Mouse (Mus musculus) hindbrain, postnatal 0 days (tissue): ENCODE data around the gene Gm28539. TPM values are rescaled to one million over a fixed set of nuclear protein-coding genes. Genes with fewer than 3 reads are reported as not detected.
"Not testable (repeated sequence)": the region's sequence is repeated elsewhere in the genome, so short reads cannot be mapped to it uniquely, and the experiment has no call there.

ENCODE experiments used
- ATAC-seq: fragments of 200-750 bp; cut with Nextera tagmentation; 2 replicates; pipeline ENCODE4 v1.8.0; 2017; ENCODE audit warnings: mild to moderate bottlenecking, moderate TSS enrichment, moderate library complexity
- DNase-seq: peaks from one replicate; pipeline ENCODE4 v3.0.0-alpha.2; 2015; ENCODE audit warnings: low spot score
- H3K27ac ChIP-seq: fragments of 300-500 bp; sonication (generic); 2 replicates; pipeline ENCODE4 v1.5.1; 2014; ENCODE audit warnings: mild to moderate bottlenecking
- H3K27me3 ChIP-seq: fragments of 300-500 bp; sonication (generic); 2 replicates; pipeline ENCODE4 v1.6.1; 2014; ENCODE audit warnings: low read length, mixed read lengths; ENCODE audit not compliant: insufficient read depth
- H3K36me3 ChIP-seq: fragments of 300-500 bp; sonication (generic); 2 replicates; pipeline ENCODE4 v1.6.1; 2014; ENCODE audit warnings: low read length, mixed read lengths; ENCODE audit not compliant: insufficient read depth
- H3K4me1 ChIP-seq: fragments of 300-500 bp; sonication (generic); 2 replicates; pipeline ENCODE4 v1.6.1; 2014; ENCODE audit warnings: antibody characterized with exemption, low read length, mixed read lengths; ENCODE audit not compliant: insufficient read depth
- H3K4me2 ChIP-seq: fragments of 300-500 bp; sonication (generic); 2 replicates; pipeline ENCODE4 v1.6.1; 2014; ENCODE audit warnings: low read depth, mild to moderate bottlenecking, low read length, moderate library complexity, mixed read lengths
- H3K4me3 ChIP-seq: fragments of 300-500 bp; sonication (generic); 2 replicates; pipeline ENCODE4 v1.5.1; 2014; ENCODE audit warnings: low read length
- H3K9ac ChIP-seq: fragments of 300-500 bp; sonication (generic); replicated peaks from 2 replicates; pipeline ENCODE4 v1.6.1; 2014; ENCODE audit warnings: mild to moderate bottlenecking, low read length, moderate library complexity, mixed read lengths
- H3K9me3 ChIP-seq: fragments of 300-500 bp; sonication (generic); 2 replicates; pipeline ENCODE4 v1.6.1; 2016; ENCODE audit warnings: low read length, mixed read lengths
- CTCF ChIP-seq: IDR thresholded peaks from 2 replicates; pipeline ENCODE4 v1.5.1; 2016; ENCODE audit warnings: antibody characterized with exemption, control low read depth, low read depth
- WGBS: fragments of 180-500 bp; shearing (Covaris S2); extraction: QIAGEN DNeasy Blood & Tissue Kit; methylation state at CpG from one replicate; pipeline ENCODE4 v1.1.7; 2014; 5-methylcytosine and 5-hydroxymethylcytosine counted together
- polyA plus RNA-seq: library from polyadenylated mRNA; unstranded; fragments of >200 nt; fragmentation: Nextera tagmentation; extraction: Ambion mirVana; gene quantifications from 2 replicates; pipeline ENCODE4 v1.2.1, GENCODE M21; 2015
- total RNA-seq: library from RNA; depleted of rRNA; stranded (reverse); fragments of >200 nt; gene quantifications from 2 replicates; pipeline ENCODE4 v1.2.3, GENCODE M21; 2014

Gene Gm28539
- total and polyA plus RNA-seq, 2 experiments from 2014 or later, result not detected

DNA sequence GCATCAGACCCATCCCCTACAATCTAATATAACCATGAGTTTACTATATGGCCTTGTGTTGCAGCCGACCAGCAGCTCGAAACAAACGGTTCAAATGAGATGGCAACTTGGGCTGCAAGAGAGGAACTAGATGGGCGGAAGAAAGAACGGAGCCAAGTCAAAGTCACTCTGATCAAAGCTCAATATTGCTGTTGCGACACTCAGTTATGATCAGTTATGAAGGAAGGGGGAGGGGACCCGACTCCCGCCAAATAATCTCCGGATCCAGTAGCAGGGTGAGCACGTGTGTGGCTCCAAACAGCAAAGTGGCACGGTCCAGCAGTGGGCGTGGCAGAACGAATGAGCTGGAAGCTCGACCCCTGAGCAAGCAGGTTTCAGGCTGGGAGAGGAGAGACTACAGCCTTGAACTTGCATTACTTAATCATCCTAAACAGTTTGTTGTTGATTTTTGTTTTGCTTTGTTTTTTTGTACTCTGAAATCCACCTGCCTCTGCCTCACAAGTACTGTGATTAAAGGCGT is 10.0 kb downstream of the Gm28539 start:
- no peak for TF ChIP-seq CTCF
- no peaks in the 10 kb centered on the region for H3K27me3 ChIP-seq
- no peaks in the 10 kb centered on the region for H3K36me3 ChIP-seq
- no peaks in the 10 kb centered on the region for H3K9me3 ChIP-seq
- H3K4me3 ChIP-seq, result no peak overlapping the region
- WGBS, result 92% methylated on average over 15 of the region's 15 CpGs
- no peak for DNase-seq
- H3K27ac ChIP-seq, result no peak overlapping the region
- no peak overlapping the region for H3K9ac ChIP-seq
- no peak overlapping the region for H3K4me2 ChIP-seq
- H3K4me1 ChIP-seq, result no peaks in the 10 kb centered on the region
- ATAC-seq, result no peak

DNA sequence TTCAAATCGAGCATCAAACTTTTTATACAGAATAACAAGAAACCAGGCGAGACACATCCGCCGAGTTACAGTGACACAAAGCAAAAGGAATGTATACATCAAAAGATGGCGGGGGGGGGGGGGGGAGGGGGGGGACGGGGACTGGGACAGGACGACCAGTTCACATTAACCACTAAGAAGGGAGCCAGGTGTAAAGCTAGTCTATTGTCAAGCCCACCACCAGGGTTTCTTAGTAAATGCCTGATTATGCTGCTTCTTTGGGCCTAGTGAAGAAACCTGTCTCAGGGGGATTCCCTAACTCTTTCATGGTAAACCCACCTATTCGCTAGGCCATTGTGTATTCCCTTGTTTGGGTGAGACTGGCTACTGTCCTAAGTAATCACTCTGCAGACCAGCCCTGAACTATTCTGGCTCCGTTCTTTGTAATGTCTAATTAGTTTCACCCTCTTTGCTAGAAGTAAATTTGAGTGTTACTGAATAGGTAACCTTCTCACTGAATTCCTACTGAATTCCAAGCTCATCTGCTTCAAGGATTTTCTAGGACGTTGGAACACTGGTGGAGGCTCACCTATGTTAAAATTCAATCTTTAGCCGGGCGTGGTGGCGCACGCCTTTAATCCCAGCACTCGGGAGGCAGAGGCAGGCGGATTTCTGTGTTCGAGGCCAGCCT is 13.3 kb downstream of the Gm28539 start:
- not testable (repeated sequence) for H3K9ac ChIP-seq, H3K36me3 ChIP-seq, H3K27ac ChIP-seq, DNase-seq, H3K4me1 ChIP-seq, ATAC-seq, H3K4me3 ChIP-seq, H3K9me3 ChIP-seq, H3K27me3 ChIP-seq, H3K4me2 ChIP-seq
- 94% methylated on average over 16 of the region's 17 CpGs for WGBS

DNA sequence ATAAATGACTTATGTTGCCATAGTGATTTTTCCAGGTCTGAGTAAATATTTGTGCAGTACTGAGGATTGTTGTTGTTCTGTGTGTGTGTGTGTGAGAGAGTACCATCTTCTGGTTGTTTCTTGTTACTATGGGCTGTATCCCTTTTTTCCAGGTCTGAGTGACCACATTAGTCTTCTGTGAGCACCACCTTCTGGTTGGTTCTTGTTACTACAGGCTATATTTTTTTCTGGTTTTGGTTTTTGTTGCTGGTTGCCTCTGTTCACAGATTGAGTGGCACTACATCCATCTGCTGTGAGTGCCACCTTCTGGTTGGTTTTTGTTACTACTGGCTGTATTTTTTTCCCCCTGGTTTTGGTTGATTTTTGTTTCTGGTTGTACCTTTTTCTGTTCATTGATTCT is 22.2 kb downstream of the Gm28539 start:
- Histone ChIP-seq H3K9me3 (no peaks in the 10 kb centered on the region), H3K9ac (no peak overlapping the region), H3K27ac (no peak overlapping the region), H3K36me3 (no peaks in the 10 kb centered on the region), H3K4me1 (no peaks in the 10 kb centered on the region), H3K27me3 (no peaks in the 10 kb centered on the region), H3K4me2 (no peak overlapping the region), H3K4me3 (no peak overlapping the region)
- TF ChIP-seq CTCF, result peak; percentile 77
- ATAC-seq (peak; percentile 84), DNase-seq (peak; percentile 75)

DNA sequence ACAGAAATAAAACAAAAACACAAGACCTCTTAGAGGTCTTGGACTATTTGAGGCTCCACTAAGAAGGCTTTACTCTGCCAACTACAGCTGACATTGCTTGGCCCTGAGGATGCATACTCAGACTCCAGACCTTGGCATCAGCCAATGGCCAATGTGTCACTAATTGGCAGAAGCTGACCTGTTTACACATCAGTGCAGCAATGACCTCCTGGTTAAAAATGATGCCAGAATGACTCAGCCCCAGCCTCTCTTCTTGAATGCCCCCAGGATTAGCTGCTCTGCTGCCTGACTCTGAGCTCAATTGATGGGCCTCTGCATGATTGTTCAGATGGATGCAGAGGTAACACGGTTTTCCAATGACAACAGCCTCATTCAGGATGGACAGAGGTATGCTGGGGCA is 23.8 kb downstream of the Gm28539 start:
- Histone ChIP-seq H3K4me2 (no peak overlapping the region), H3K27ac (no peak overlapping the region), H3K27me3 (no peaks in the 10 kb centered on the region), H3K4me1 (no peaks in the 10 kb centered on the region), H3K36me3 (no peaks in the 10 kb centered on the region), H3K9ac (no peak overlapping the region), H3K4me3 (no peak overlapping the region), H3K9me3 (no peaks in the 10 kb centered on the region)
- WGBS, result 56% methylated on average over 1 of the region's 1 CpGs
- no peak for TF ChIP-seq CTCF
- ATAC-seq (peak; percentile 38; the same call in 1 of the 2 replicates), DNase-seq (peak; percentile 17)

DNA sequence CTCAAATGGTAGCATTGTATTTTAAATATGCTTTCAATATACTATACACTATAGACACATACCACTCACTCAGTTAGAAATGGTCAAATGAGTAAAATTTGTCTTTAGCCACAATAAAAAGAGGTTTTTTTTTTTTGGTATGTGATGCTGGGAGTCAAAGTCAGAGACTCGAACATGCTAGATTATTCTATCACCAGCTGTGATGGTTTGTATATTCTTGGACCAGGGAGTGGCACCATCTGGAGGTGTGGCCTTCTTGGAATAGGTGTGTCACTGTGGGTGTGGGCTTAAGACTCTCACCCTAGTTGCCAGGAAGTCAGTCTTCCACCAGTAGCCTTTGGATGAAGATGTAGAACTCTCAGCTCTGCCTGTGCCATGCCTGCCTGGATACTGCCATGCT is 34.1 kb downstream of the Gm28539 start:
- not testable (repeated sequence) for H3K4me1 ChIP-seq, H3K9me3 ChIP-seq, H3K27ac ChIP-seq, DNase-seq, H3K27me3 ChIP-seq, H3K4me2 ChIP-seq, ATAC-seq, H3K4me3 ChIP-seq, H3K9ac ChIP-seq
- 97% methylated on average over 1 of the region's 1 CpGs for WGBS
- H3K36me3 ChIP-seq, result peaks cover 18% of the 10 kb centered on the region

DNA sequence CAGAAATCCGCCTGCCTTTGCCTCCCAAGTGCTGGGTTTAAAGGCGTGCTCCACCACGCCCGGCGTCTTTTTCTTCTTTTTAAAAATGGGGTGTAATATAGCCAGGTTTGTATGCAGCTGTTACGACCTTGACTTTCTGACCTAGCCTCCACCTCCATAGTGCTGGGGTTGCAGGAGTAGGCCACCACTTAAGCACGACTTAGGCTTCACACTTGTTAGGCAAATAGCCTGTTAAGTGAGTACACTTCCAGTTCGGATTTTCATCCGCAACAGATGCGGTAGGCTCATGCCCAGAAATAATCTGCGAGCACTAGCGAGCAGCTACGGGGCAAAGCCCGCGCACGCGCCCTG is 39.7 kb downstream of the Gm28539 start:
- no peak for DNase-seq
- H3K4me3 ChIP-seq, result peak overlapping the region; percentile 89
- peak overlapping the region; percentile 97 for H3K9ac ChIP-seq
- H3K4me1 ChIP-seq, result peaks cover 7% of the 10 kb centered on the region
- peak overlapping the region; percentile 98 for H3K27ac ChIP-seq
- no peak for ATAC-seq
- no peaks in the 10 kb centered on the region for H3K9me3 ChIP-seq
- H3K36me3 ChIP-seq, result peaks cover 18% of the 10 kb centered on the region
- H3K27me3 ChIP-seq, result no peaks in the 10 kb centered on the region
- TF ChIP-seq CTCF, result no peak
- 2% methylated on average over 17 of the region's 17 CpGs for WGBS
- H3K4me2 ChIP-seq, result peak overlapping the region; percentile 80
